Mouse (Mus musculus): ENCODE measurements around the gene Olfr1023.

The Olfr1023 gene

GRCm38 (mm10) chr2:85885340-85885739 is at the start of gene Olfr1023:
TSS of gene Olfr1023 (plus strand) at chr2:85885640.
- DNase-seq (ENCODE audit: low read depth in 1 of 2, low spot score in 2 of 2): no peak

- DNase-seq (ENCODE audit: low read depth in 1 of 2, low spot score in 2 of 2): no peak
Observed at GRCm38 (mm10) chr2:85845383-85845782, 40.1 kb upstream of the Olfr1023 start, which contains the start of gene Olfr1019. TSS of gene Olfr1019 (minus strand) at chr2:85845483.

GRCm38 (mm10) chr2:85846730-85847129 is 38.7 kb upstream of the Olfr1023 start, which contains the start of gene Olfr1020:
TSS of gene Olfr1020 (plus strand) at chr2:85847030.
- no peak for DNase-seq (ENCODE audit: low read depth in 1 of 2, low spot score in 2 of 2)

GRCm38 (mm10) chr2:85868294-85868693 is 17.1 kb upstream of the Olfr1023 start, which contains the start of gene Olfr1022:
TSS of gene Olfr1022 (plus strand) at chr2:85868594.
- no peak for DNase-seq (ENCODE audit: low read depth in 1 of 2, low spot score in 2 of 2)

GRCm38 (mm10) chr2:85904952-85905351 is 19.5 kb downstream of the Olfr1023 start, which contains the start of gene Olfr1024:
TSS of gene Olfr1024 (minus strand) at chr2:85905052.
- no peak for DNase-seq (ENCODE audit: low read depth in 1 of 2, low spot score in 2 of 2)

GRCm38 (mm10) chr2:85913197-85913596 is 27.8 kb downstream of the Olfr1023 start:
- DNase-seq (ENCODE audit: low read depth in 1 of 2, low spot score in 2 of 2): no peak

- no peak for DNase-seq (ENCODE audit: low read depth in 1 of 2, low spot score in 2 of 2)
Observed at GRCm38 (mm10) chr2:85914893-85915292, 29.5 kb downstream of the Olfr1023 start, which contains the start of gene Olfr1025-ps1. TSS of gene Olfr1025-ps1 (plus strand) at chr2:85915193.

- no peak for DNase-seq (ENCODE audit: low read depth in 1 of 2, low spot score in 2 of 2)
Observed at GRCm38 (mm10) chr2:85921258-85921657, 35.8 kb downstream of the Olfr1023 start, which contains the start of gene Olfr1026. TSS of gene Olfr1026 (plus strand) at chr2:85921558.
